Mouse (Mus musculus) bone marrow macrophage, adult 2 months (primary cell): ENCODE measurements around the gene Ppan. TPM values are rescaled to one million over a fixed set of nuclear protein-coding genes. Genes with fewer than 3 reads are reported as not detected.

Source experiments
- H3K27ac ChIP-seq: 2 replicates; pipeline ENCODE4 v1.5.1; 2012; ENCODE audit warnings: low read depth, low read length; ENCODE audit not compliant: insufficient read depth
- H3K4me1 ChIP-seq: 2 replicates; pipeline ENCODE4 v1.6.1; 2012; ENCODE audit warnings: low read length; ENCODE audit not compliant: control insufficient read depth, insufficient read depth
- H3K4me3 ChIP-seq: 2 replicates; pipeline ENCODE4 v1.5.1; 2012; ENCODE audit warnings: mild to moderate bottlenecking, low read length, moderate library complexity; ENCODE audit not compliant: insufficient read depth
- CTCF ChIP-seq: IDR thresholded peaks from 2 replicates; pipeline ENCODE4 v1.5.1; 2012; ENCODE audit warnings: low read depth, mild to moderate bottlenecking, low read length, moderate library complexity
- POLR2A ChIP-seq: IDR thresholded peaks from 2 replicates; pipeline ENCODE4 v1.6.1; 2012; ENCODE audit warnings: mild to moderate bottlenecking, low read depth, low read length, borderline replicate concordance
- polyA plus RNA-seq: library from polyadenylated mRNA; stranded (reverse); fragments of >200 nt; gene quantifications from 2 replicates; pipeline ENCODE4 v1.2.4, GENCODE M21; 2012; ENCODE audit not compliant: missing spikeins, insufficient read depth, insufficient read length

Gene Ppan
- polyA plus RNA-seq, 1 experiment: 9.2 TPM

- 0 out of 2 replicates have a peak, but pooled peaks cover 2% of the 10 kb centered on the region for H3K4me1 ChIP-seq
- peak overlapping the region; percentile 83 for H3K4me3 ChIP-seq
- no peak overlapping the region; the same call in 1 of the 2 replicates for H3K27ac ChIP-seq
- TF ChIP-seq POLR2A (no peak), CTCF (no peak)
Measured at GRCm38 (mm10) chr9:20869246-20869645, 18.7 kb upstream of the Ppan start.

- TF ChIP-seq POLR2A (no peak), CTCF (no peak)
Measured at GRCm38 (mm10) chr9:20870211-20871173, 17.5 kb upstream of the Ppan start.

GRCm38 (mm10) chr9:20872991-20873390 is 15.0 kb upstream of the Ppan start:
- TF ChIP-seq POLR2A (no peak), CTCF (no peak)
- Histone ChIP-seq H3K4me3 (no peak overlapping the region), H3K4me1 (peaks cover 5% of the 10 kb centered on the region), H3K27ac (no peak overlapping the region)

More at GRCm38 (mm10) chr9:20870211-20871173, 17.5 kb upstream of the Ppan start:
- no peak overlapping the region for H3K27ac ChIP-seq
- 0 out of 2 replicates have a peak, but pooled peaks cover 2% of the 10 kb centered on the region for H3K4me1 ChIP-seq
- H3K4me3 ChIP-seq: no peak overlapping the region

- H3K4me3 ChIP-seq: no peak overlapping the region
- TF ChIP-seq CTCF (no peak), POLR2A (no peak)
Measured at GRCm38 (mm10) chr9:20873521-20873920, 14.5 kb upstream of the Ppan start.

GRCm38 (mm10) chr9:20875021-20875790 is 12.8 kb upstream of the Ppan start:
- Histone ChIP-seq H3K4me3 (no peak overlapping the region), H3K4me1 (peaks cover 5% of the 10 kb centered on the region), H3K27ac (no peak overlapping the region)
- TF ChIP-seq CTCF: no peak
- no peak for TF ChIP-seq POLR2A

More at GRCm38 (mm10) chr9:20873521-20873920, 14.5 kb upstream of the Ppan start:
- H3K4me1 ChIP-seq: peaks cover 5% of the 10 kb centered on the region
- H3K27ac ChIP-seq: no peak overlapping the region

- Histone ChIP-seq H3K4me3 (no peak overlapping the region), H3K4me1 (peaks cover 5% of the 10 kb centered on the region), H3K27ac (no peak overlapping the region)
- no peak for TF ChIP-seq CTCF
- no peak for TF ChIP-seq POLR2A
Measured at GRCm38 (mm10) chr9:20876318-20877117, 11.5 kb upstream of the Ppan start.

GRCm38 (mm10) chr9:20877118-20878040 is 10.6 kb upstream of the Ppan start:
- H3K4me1 ChIP-seq: peaks cover 5% of the 10 kb centered on the region
- TF ChIP-seq CTCF (no peak), POLR2A (no peak)

GRCm38 (mm10) chr9:20878041-20878709 is 9.8 kb upstream of the Ppan start:
- peak overlapping the region; percentile 60 for H3K4me3 ChIP-seq
- H3K4me1 ChIP-seq: peaks cover 5% of the 10 kb centered on the region
- TF ChIP-seq CTCF (peak; percentile 21; the same call in 1 of the 2 replicates), POLR2A (no peak)
- H3K27ac ChIP-seq: peak overlapping the region; percentile 67

More at GRCm38 (mm10) chr9:20877118-20878040, 10.6 kb upstream of the Ppan start:
- peak overlapping the region; percentile 55 for H3K4me3 ChIP-seq
- H3K27ac ChIP-seq: peak overlapping the region; percentile 37
